In the genomic region with DNA sequence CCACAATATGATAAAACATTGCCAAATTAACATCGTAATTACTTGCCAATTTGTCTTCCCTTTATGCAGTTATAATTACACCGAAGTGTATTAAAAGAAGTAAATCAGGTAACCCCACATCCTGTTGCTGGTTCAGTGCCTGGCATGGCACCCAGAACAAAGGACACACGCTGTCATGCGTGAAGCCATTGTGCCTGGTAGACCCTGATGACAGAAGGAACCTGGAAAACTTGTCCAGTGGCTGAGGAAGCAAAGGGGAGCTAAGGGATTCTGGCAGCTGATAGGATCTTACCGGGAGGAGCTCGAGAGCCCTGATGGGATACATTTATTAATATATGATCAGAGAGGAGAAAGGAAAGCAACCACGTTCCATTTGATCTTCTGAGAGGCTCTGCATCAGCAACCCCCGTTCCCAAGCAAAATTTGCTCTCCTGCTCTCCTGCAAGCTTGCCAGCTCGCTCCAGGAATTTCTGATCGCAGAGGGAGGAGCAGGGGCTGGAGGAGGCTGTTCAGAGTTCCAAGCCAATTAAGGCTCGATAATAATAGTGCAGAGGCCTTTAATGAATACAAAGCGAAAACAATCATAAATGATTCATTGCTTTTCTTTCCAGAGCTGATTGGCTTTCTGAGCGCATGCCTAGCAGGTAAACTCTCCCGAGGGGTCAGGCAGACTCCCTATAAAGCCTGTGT, we compare ENCODE assay signal across 11 mouse cellular contexts.
DNase-seq lines count a peak whose midpoint lies in the region; ATAC-seq and TF ChIP-seq lines count a peak whose summit lies in the region.
"Had no signal": no experiment of that assay in that cellular context is flagged by ENCODE, and none has a peak within 500 bp of the region (broad histone marks: within the 10 kb centered on the region; RNA-seq: fewer than 3 reads in every experiment).

No protein-coding gene starts in this region.

- TF ChIP-seq CTCF in layer of hippocampus, adult 2 months (conservative IDR thresholded peaks at IDR 0.05), result no peak

- ATAC-seq in midbrain, embryonic 12.5 days (ENCODE audit: low FRiP score, low read depth), result peak; percentile 41; the same call in 1 of the 2 replicates
- ATAC-seq in forebrain, embryonic 13.5 days, result peak; percentile 81

- H3K4me3 ChIP-seq in midbrain, embryonic 12.5 days, result no peak overlapping the region
- H3K4me3 ChIP-seq in midbrain, embryonic 10.5 days, result no peak overlapping the region
- H3K4me3 ChIP-seq in forebrain, embryonic 13.5 days, result 0 out of 2 replicates have a peak overlapping the region, but pooled peaks have one; percentile 3
- peak overlapping the region; percentile 41 for H3K4me3 ChIP-seq in layer of hippocampus, adult 2 months
- H3K4me3 ChIP-seq: erythroblast, embryonic 14.5 days had no signal

- H3K4me2 ChIP-seq in midbrain, embryonic 12.5 days (replicated peaks), result no peak overlapping the region
- peak overlapping the region; percentile 46 for H3K4me2 ChIP-seq in forebrain, embryonic 13.5 days

- peak overlapping the region; percentile 63 for H3K27ac ChIP-seq in midbrain, embryonic 12.5 days (replicated peaks)
- no peak overlapping the region for H3K27ac ChIP-seq in midbrain, embryonic 10.5 days (replicated peaks)
- H3K27ac ChIP-seq in forebrain, embryonic 13.5 days, result peak overlapping the region; percentile 79
- peak overlapping the region; percentile 64 for H3K27ac ChIP-seq in layer of hippocampus, adult 2 months

- DNase-seq in midbrain, embryonic 10.5 days (ENCODE audit: low spot score), result no peak
- DNase-seq in layer of hippocampus, adult 2 months (ENCODE audit: low spot score in 2 of 2), result peak; percentile 51 to 63
- peak; percentile 63 for DNase-seq in retina, embryonic 14.5 days (ENCODE audit: low spot score)
- no peak for DNase-seq in adipocyte (ENCODE audit: low spot score)
- DNase-seq in ovary, adult 18-20 months (ENCODE audit: low spot score), result no peak
- DNase-seq: gastrocnemius, postnatal 10 days; kidney, adult 2 months; lung, adult 18-20 months had no signal

- H3K9me3 ChIP-seq in midbrain, embryonic 12.5 days, result no peaks in the 10 kb centered on the region
- no peaks in the 10 kb centered on the region for H3K9me3 ChIP-seq in midbrain, embryonic 10.5 days (replicated peaks)
- H3K9me3 ChIP-seq in forebrain, embryonic 13.5 days (replicated peaks), result no peaks in the 10 kb centered on the region

- no peaks in the 10 kb centered on the region for H3K27me3 ChIP-seq in midbrain, embryonic 12.5 days
- no peaks in the 10 kb centered on the region for H3K27me3 ChIP-seq in midbrain, embryonic 10.5 days (ENCODE audit: low read depth, poor library complexity, severe bottlenecking)
- no peaks in the 10 kb centered on the region; the same call in 1 of the 2 replicates for H3K27me3 ChIP-seq in forebrain, embryonic 13.5 days

- H3K36me3 ChIP-seq in midbrain, embryonic 12.5 days, result no peaks in the 10 kb centered on the region
- no peaks in the 10 kb centered on the region for H3K36me3 ChIP-seq in midbrain, embryonic 10.5 days
- H3K36me3 ChIP-seq in forebrain, embryonic 13.5 days (ENCODE audit: poor library complexity, severe bottlenecking), result no peaks in the 10 kb centered on the region

- H3K4me1 ChIP-seq in midbrain, embryonic 12.5 days, result peaks cover 16% of the 10 kb centered on the region
- 0 out of 2 replicates have a peak, but pooled peaks cover 6% of the 10 kb centered on the region for H3K4me1 ChIP-seq in midbrain, embryonic 10.5 days
- peaks cover 28% of the 10 kb centered on the region for H3K4me1 ChIP-seq in forebrain, embryonic 13.5 days

- WGBS in midbrain, embryonic 12.5 days, result 63% methylated on average over 14 of the region's 14 CpGs
- 77% methylated on average over 14 of the region's 14 CpGs for WGBS in midbrain, embryonic 10.5 days
- WGBS in forebrain, embryonic 13.5 days, result 17% methylated on average over 14 of the region's 14 CpGs

- no peak overlapping the region for H3K9ac ChIP-seq in midbrain, embryonic 12.5 days (replicated peaks)
- H3K9ac ChIP-seq in forebrain, embryonic 13.5 days, result 0 out of 2 replicates have a peak overlapping the region, but pooled peaks have one; percentile 6

Comparison
In these comparisons a context has a peak if more than half of its experiments do, and no peak if none do; other contexts are left out.
1. H3K4me3 ChIP-seq: peak in forebrain, embryonic 13.5 days (single experiment) and layer of hippocampus, adult 2 months (single experiment); none in midbrain, embryonic 12.5 days (single experiment) and midbrain, embryonic 10.5 days (single experiment).
2. DNase-seq: peak in layer of hippocampus, adult 2 months (2 of 2) and retina, embryonic 14.5 days (single experiment); none in midbrain, embryonic 10.5 days (single experiment), adipocyte (single experiment) and ovary, adult 18-20 months (single experiment).